Mouse (Mus musculus): ENCODE data around the gene Ccdc186. TPM values are rescaled to one million over a fixed set of nuclear protein-coding genes. Genes with fewer than 3 reads are reported as not detected.

Gene Ccdc186
- polyA plus RNA-seq, 1 experiment from 2014 or later: 25.4 TPM

GRCm38 (mm10) chr19:56773393-56773971, 48.5 kb downstream of the Ccdc186 start:
- no peaks in the 10 kb centered on the region; the same call in 1 of the 2 replicates for H3K4me1 ChIP-seq (ENCODE audit: control insufficient read depth, insufficient read depth, low read length)
- no peak overlapping the region for H3K4me3 ChIP-seq (ENCODE audit: low read depth, low read length)
- H3K27ac ChIP-seq (ENCODE audit: low read length): no peak overlapping the region
- no peak overlapping the region for H3K9ac ChIP-seq (replicated peaks; ENCODE audit: low read depth, low read length)
- H3K4me2 ChIP-seq (replicated peaks; ENCODE audit: low read depth, low read length): no peak overlapping the region
- no peak for ATAC-seq (ENCODE audit: insufficient number of reproducible peaks, insufficient read depth, low FRiP score, low read depth)
- no peaks in the 10 kb centered on the region for H3K27me3 ChIP-seq (ENCODE audit: control insufficient read depth, insufficient read depth, low read length)
- WGBS: 72% methylated on average over 10 of the region's 10 CpGs
- no peaks in the 10 kb centered on the region for H3K9me3 ChIP-seq (ENCODE audit: control insufficient read depth, low read depth, low read length)
- no peaks in the 10 kb centered on the region for H3K36me3 ChIP-seq (ENCODE audit: control insufficient read depth, insufficient read depth, low read length)

GRCm38 (mm10) chr19:56772158-56772557, 49.8 kb downstream of the Ccdc186 start:
- no peak for ATAC-seq (ENCODE audit: insufficient number of reproducible peaks, insufficient read depth, low FRiP score, low read depth)
- H3K4me3 ChIP-seq (ENCODE audit: low read depth, low read length): no peak overlapping the region
- H3K27ac ChIP-seq (ENCODE audit: low read length): no peak overlapping the region
- no peaks in the 10 kb centered on the region for H3K36me3 ChIP-seq (ENCODE audit: control insufficient read depth, insufficient read depth, low read length)
- H3K4me2 ChIP-seq (replicated peaks; ENCODE audit: low read depth, low read length): no peak overlapping the region
- no peaks in the 10 kb centered on the region for H3K27me3 ChIP-seq (ENCODE audit: control insufficient read depth, insufficient read depth, low read length)
- 83% methylated on average over 7 of the region's 7 CpGs for WGBS
- no peaks in the 10 kb centered on the region for H3K9me3 ChIP-seq (ENCODE audit: control insufficient read depth, low read depth, low read length)
- H3K4me1 ChIP-seq (ENCODE audit: control insufficient read depth, insufficient read depth, low read length): no peaks in the 10 kb centered on the region; the same call in 1 of the 2 replicates
- H3K9ac ChIP-seq (replicated peaks; ENCODE audit: low read depth, low read length): no peak overlapping the region

GRCm38 (mm10) chr19:56769024-56769423, 53.0 kb downstream of the Ccdc186 start:
- WGBS: 85% methylated on average over 9 of the region's 9 CpGs

GRCm38 (mm10) chr19:56762686-56763085, 59.3 kb downstream of the Ccdc186 start:
- H3K4me2 ChIP-seq (replicated peaks; ENCODE audit: low read depth, low read length): no peak overlapping the region
- 94% methylated on average over 4 of the region's 4 CpGs for WGBS
- H3K9ac ChIP-seq (replicated peaks; ENCODE audit: low read depth, low read length): no peak overlapping the region
- no peak for ATAC-seq (ENCODE audit: insufficient number of reproducible peaks, insufficient read depth, low FRiP score, low read depth)
- no peaks in the 10 kb centered on the region for H3K36me3 ChIP-seq (ENCODE audit: control insufficient read depth, insufficient read depth, low read length)
- no peak overlapping the region for H3K27ac ChIP-seq (ENCODE audit: low read length)
- no peaks in the 10 kb centered on the region for H3K9me3 ChIP-seq (ENCODE audit: control insufficient read depth, low read depth, low read length)
- H3K4me3 ChIP-seq (ENCODE audit: low read depth, low read length): no peak overlapping the region
- H3K4me1 ChIP-seq (ENCODE audit: control insufficient read depth, insufficient read depth, low read length): no peaks in the 10 kb centered on the region
- no peaks in the 10 kb centered on the region for H3K27me3 ChIP-seq (ENCODE audit: control insufficient read depth, insufficient read depth, low read length)

More at GRCm38 (mm10) chr19:56769024-56769423, 53.0 kb downstream of the Ccdc186 start:
- no peaks in the 10 kb centered on the region for H3K27me3 ChIP-seq (ENCODE audit: control insufficient read depth, insufficient read depth, low read length)
- H3K4me3 ChIP-seq (ENCODE audit: low read depth, low read length): no peak overlapping the region
- H3K4me1 ChIP-seq (ENCODE audit: control insufficient read depth, insufficient read depth, low read length): no peaks in the 10 kb centered on the region
- no peak overlapping the region for H3K27ac ChIP-seq (ENCODE audit: low read length)
- no peak overlapping the region for H3K9ac ChIP-seq (replicated peaks; ENCODE audit: low read depth, low read length)
- H3K36me3 ChIP-seq (ENCODE audit: control insufficient read depth, insufficient read depth, low read length): no peaks in the 10 kb centered on the region
- no peaks in the 10 kb centered on the region for H3K9me3 ChIP-seq (ENCODE audit: control insufficient read depth, low read depth, low read length)
- H3K4me2 ChIP-seq (replicated peaks; ENCODE audit: low read depth, low read length): no peak overlapping the region
- ATAC-seq (ENCODE audit: insufficient number of reproducible peaks, insufficient read depth, low FRiP score, low read depth): no peak

GRCm38 (mm10) chr19:56761727-56762126, 60.3 kb downstream of the Ccdc186 start:
- Histone ChIP-seq H3K4me2 (replicated peaks; ENCODE audit: low read depth, low read length) (no peak overlapping the region), H3K9ac (replicated peaks; ENCODE audit: low read depth, low read length) (no peak overlapping the region), H3K27ac (ENCODE audit: low read length) (no peak overlapping the region), H3K4me1 (ENCODE audit: control insufficient read depth, insufficient read depth, low read length) (no peaks in the 10 kb centered on the region), H3K27me3 (ENCODE audit: control insufficient read depth, insufficient read depth, low read length) (no peaks in the 10 kb centered on the region), H3K4me3 (ENCODE audit: low read depth, low read length) (no peak overlapping the region), H3K36me3 (ENCODE audit: control insufficient read depth, insufficient read depth, low read length) (no peaks in the 10 kb centered on the region), H3K9me3 (ENCODE audit: control insufficient read depth, low read depth, low read length) (no peaks in the 10 kb centered on the region)
- WGBS: 73% methylated on average over 2 of the region's 2 CpGs
- ATAC-seq (ENCODE audit: insufficient number of reproducible peaks, insufficient read depth, low FRiP score, low read depth): no peak

- Histone ChIP-seq H3K27me3 (ENCODE audit: control insufficient read depth, insufficient read depth, low read length) (no peaks in the 10 kb centered on the region), H3K36me3 (ENCODE audit: control insufficient read depth, insufficient read depth, low read length) (no peaks in the 10 kb centered on the region), H3K4me2 (replicated peaks; ENCODE audit: low read depth, low read length) (no peak overlapping the region), H3K27ac (ENCODE audit: low read length) (no peak overlapping the region), H3K9me3 (ENCODE audit: control insufficient read depth, low read depth, low read length) (no peaks in the 10 kb centered on the region), H3K4me3 (ENCODE audit: low read depth, low read length) (no peak overlapping the region), H3K9ac (replicated peaks; ENCODE audit: low read depth, low read length) (no peak overlapping the region), H3K4me1 (ENCODE audit: control insufficient read depth, insufficient read depth, low read length) (no peaks in the 10 kb centered on the region)
- WGBS: 95% methylated on average over 5 of the region's 5 CpGs
- no peak for ATAC-seq (ENCODE audit: insufficient number of reproducible peaks, insufficient read depth, low FRiP score, low read depth)
Measured at GRCm38 (mm10) chr19:56761096-56761495, 60.9 kb downstream of the Ccdc186 start.

- Histone ChIP-seq H3K4me2 (replicated peaks; ENCODE audit: low read depth, low read length) (no peak overlapping the region), H3K27ac (ENCODE audit: low read length) (no peak overlapping the region), H3K9ac (replicated peaks; ENCODE audit: low read depth, low read length) (no peak overlapping the region), H3K27me3 (ENCODE audit: control insufficient read depth, insufficient read depth, low read length) (no peaks in the 10 kb centered on the region), H3K4me3 (ENCODE audit: low read depth, low read length) (no peak overlapping the region), H3K9me3 (ENCODE audit: control insufficient read depth, low read depth, low read length) (no peaks in the 10 kb centered on the region), H3K36me3 (ENCODE audit: control insufficient read depth, insufficient read depth, low read length) (no peaks in the 10 kb centered on the region), H3K4me1 (ENCODE audit: control insufficient read depth, insufficient read depth, low read length) (no peaks in the 10 kb centered on the region)
- 84% methylated on average over 8 of the region's 8 CpGs for WGBS
- no peak for ATAC-seq (ENCODE audit: insufficient number of reproducible peaks, insufficient read depth, low FRiP score, low read depth)
Measured at GRCm38 (mm10) chr19:56760306-56760940, 61.6 kb downstream of the Ccdc186 start.

GRCm38 (mm10) chr19:56759740-56760139, 62.2 kb downstream of the Ccdc186 start:
- H3K27ac ChIP-seq (ENCODE audit: low read length): no peak overlapping the region
- H3K9ac ChIP-seq (replicated peaks; ENCODE audit: low read depth, low read length): no peak overlapping the region
- H3K27me3 ChIP-seq (ENCODE audit: control insufficient read depth, insufficient read depth, low read length): no peaks in the 10 kb centered on the region
- H3K4me3 ChIP-seq (ENCODE audit: low read depth, low read length): no peak overlapping the region
- no peak for ATAC-seq (ENCODE audit: insufficient number of reproducible peaks, insufficient read depth, low FRiP score, low read depth)
- H3K4me2 ChIP-seq (replicated peaks; ENCODE audit: low read depth, low read length): no peak overlapping the region
- 80% methylated on average over 4 of the region's 4 CpGs for WGBS
- no peaks in the 10 kb centered on the region for H3K4me1 ChIP-seq (ENCODE audit: control insufficient read depth, insufficient read depth, low read length)
- H3K9me3 ChIP-seq (ENCODE audit: control insufficient read depth, low read depth, low read length): no peaks in the 10 kb centered on the region
- no peaks in the 10 kb centered on the region for H3K36me3 ChIP-seq (ENCODE audit: control insufficient read depth, insufficient read depth, low read length)

- 96% methylated on average over 2 of the region's 2 CpGs for WGBS
- ATAC-seq (ENCODE audit: insufficient number of reproducible peaks, insufficient read depth, low FRiP score, low read depth): no peak
- Histone ChIP-seq H3K36me3 (ENCODE audit: control insufficient read depth, insufficient read depth, low read length) (no peaks in the 10 kb centered on the region), H3K4me1 (ENCODE audit: control insufficient read depth, insufficient read depth, low read length) (no peaks in the 10 kb centered on the region), H3K27ac (ENCODE audit: low read length) (no peak overlapping the region), H3K4me3 (ENCODE audit: low read depth, low read length) (no peak overlapping the region), H3K9ac (replicated peaks; ENCODE audit: low read depth, low read length) (no peak overlapping the region), H3K27me3 (ENCODE audit: control insufficient read depth, insufficient read depth, low read length) (no peaks in the 10 kb centered on the region), H3K9me3 (ENCODE audit: control insufficient read depth, low read depth, low read length) (no peaks in the 10 kb centered on the region), H3K4me2 (replicated peaks; ENCODE audit: low read depth, low read length) (no peak overlapping the region)
Measured at GRCm38 (mm10) chr19:56758311-56758710, 63.7 kb downstream of the Ccdc186 start.
